Mouse (Mus musculus) ES-Bruce4 (cell line): ENCODE measurements around the gene Tpcn1. TPM values are rescaled to one million over a fixed set of nuclear protein-coding genes. Genes with fewer than 3 reads are reported as not detected.

Source experiments
- H3K27ac ChIP-seq: 2 replicates; pipeline ENCODE4 v1.5.1; 2012; ENCODE audit warnings: low read length, inconsistent platforms; ENCODE audit not compliant: insufficient read depth
- H3K27me3 ChIP-seq: 2 replicates; pipeline ENCODE4 v1.6.1; 2012; ENCODE audit warnings: mild to moderate bottlenecking, low read length, inconsistent platforms; ENCODE audit not compliant: control insufficient read depth, poor library complexity, insufficient read depth, severe bottlenecking
- H3K36me3 ChIP-seq: 2 replicates; pipeline ENCODE4 v1.6.1; 2012; ENCODE audit warnings: inconsistent platforms, mild to moderate bottlenecking, low read length, moderate library complexity; ENCODE audit not compliant: control insufficient read depth, poor library complexity, insufficient read depth, severe bottlenecking
- H3K4me1 ChIP-seq: one replicate; pipeline ENCODE4 v1.8.1; 2011; ENCODE audit warnings: low read length; ENCODE audit not compliant: control insufficient read depth, insufficient read depth
- H3K4me3 ChIP-seq: 2 replicates; pipeline ENCODE4 v1.5.1; 2011; ENCODE audit warnings: low read depth, mild to moderate bottlenecking, low read length
- H3K9ac ChIP-seq: 2 replicates; pipeline ENCODE4 v1.6.1; 2012; ENCODE audit warnings: low read depth, mild to moderate bottlenecking, inconsistent platforms; ENCODE audit not compliant: poor library complexity, severe bottlenecking
- H3K9me3 ChIP-seq: replicated peaks from 2 replicates; pipeline ENCODE4 v1.6.1; 2012; ENCODE audit warnings: mild to moderate bottlenecking, low read length, inconsistent platforms; ENCODE audit not compliant: control insufficient read depth, poor library complexity, insufficient read depth, severe bottlenecking
- CTCF ChIP-seq: IDR thresholded peaks from one replicate; pipeline ENCODE4 v1.8.1; 2011; ENCODE audit warnings: low read depth, low read length
- EP300 ChIP-seq: IDR thresholded peaks from 2 replicates; pipeline ENCODE4 v1.6.1; 2011; ENCODE audit warnings: low read depth, low read length; ENCODE audit not compliant: insufficient read depth
- POLR2A ChIP-seq: IDR thresholded peaks from one replicate; pipeline ENCODE4 v1.8.1; 2011; ENCODE audit warnings: low read length; ENCODE audit not compliant: insufficient read depth
- polyA plus RNA-seq: library from polyadenylated mRNA; stranded (reverse); fragments of >200 nt; gene quantifications from 2 replicates; pipeline ENCODE4 v1.2.4, GENCODE M21; 2011; ENCODE audit warnings: low read depth; ENCODE audit not compliant: missing spikeins, insufficient read depth, insufficient read length

Tpcn1 gene
- polyA plus RNA-seq = 13.2 and 17.1 TPM in 2 replicates

- TF ChIP-seq CTCF = no peak
- TF ChIP-seq POLR2A = peak; percentile 95
- H3K27me3 ChIP-seq = no peaks in the 10 kb centered on the region
- no peaks in the 10 kb centered on the region for H3K9me3 ChIP-seq
- peak within 1 kb of the TSS; percentile 81 for H3K9ac ChIP-seq
- no peak within 1 kb of the TSS for H3K27ac ChIP-seq
- no peaks in the 10 kb centered on the region for H3K36me3 ChIP-seq
- H3K4me3 ChIP-seq = peak within 1 kb of the TSS; percentile 90
- H3K4me1 ChIP-seq = no peaks in the 10 kb centered on the region
Observed at GRCm38 (mm10) chr5:120588569-120589094, at the start of gene Tpcn1, which contains the start of gene Iqcd. Tpcn1 (minus strand) TSS chr5:120588673. Iqcd (plus strand) TSS chr5:120589016.

DNA sequence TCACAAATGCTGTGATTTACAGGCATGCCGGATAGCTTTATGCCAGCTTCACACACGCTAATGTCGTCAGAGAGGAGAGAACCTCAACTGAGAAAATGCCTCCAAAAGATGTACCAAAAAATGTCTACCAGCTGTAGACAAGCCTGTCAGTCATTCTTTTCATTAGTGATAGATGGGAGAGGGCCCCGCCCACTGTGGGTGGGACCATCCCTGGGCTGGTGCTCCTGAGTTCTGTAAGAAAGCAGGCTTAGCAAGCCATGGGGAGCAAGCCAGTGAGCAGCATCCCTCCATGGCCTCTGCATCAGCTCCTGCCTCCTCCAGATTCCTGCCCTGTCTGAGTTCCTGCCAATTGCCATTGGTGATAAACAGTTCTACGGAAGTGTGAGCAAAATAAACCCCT is 47.2 kb upstream of the Tpcn1 start:
- TF ChIP-seq POLR2A (no peak), EP300 (no peak), CTCF (no peak)
- Histone ChIP-seq H3K9ac (no peak overlapping the region), H3K27ac (no peak overlapping the region), H3K4me3 (no peak overlapping the region), H3K36me3 (no peaks in the 10 kb centered on the region), H3K9me3 (no peaks in the 10 kb centered on the region), H3K27me3 (no peaks in the 10 kb centered on the region), H3K4me1 (no peaks in the 10 kb centered on the region)

DNA sequence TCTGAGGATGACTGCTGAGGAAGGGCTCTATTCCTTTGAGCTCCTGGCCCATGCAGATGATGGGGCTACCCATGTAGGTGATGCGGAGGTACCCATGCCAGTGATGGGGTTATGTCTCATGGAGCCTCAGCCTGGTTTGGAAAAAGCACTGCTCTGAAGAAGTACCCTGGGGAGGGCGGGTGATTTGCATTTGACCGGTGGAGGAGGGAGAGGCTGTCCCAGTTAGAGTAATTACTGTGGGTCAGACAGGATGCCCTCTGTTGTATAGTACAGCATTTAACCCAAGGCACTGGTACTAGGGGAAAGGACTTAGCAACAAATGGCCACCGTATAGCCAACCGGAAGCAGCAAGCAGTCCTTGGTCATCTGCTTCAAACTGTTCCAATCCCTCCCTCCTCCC is 46.4 kb upstream of the Tpcn1 start:
- TF ChIP-seq CTCF (no peak), EP300 (no peak), POLR2A (no peak)
- no peak overlapping the region for H3K9ac ChIP-seq
- no peaks in the 10 kb centered on the region for H3K36me3 ChIP-seq

DNA sequence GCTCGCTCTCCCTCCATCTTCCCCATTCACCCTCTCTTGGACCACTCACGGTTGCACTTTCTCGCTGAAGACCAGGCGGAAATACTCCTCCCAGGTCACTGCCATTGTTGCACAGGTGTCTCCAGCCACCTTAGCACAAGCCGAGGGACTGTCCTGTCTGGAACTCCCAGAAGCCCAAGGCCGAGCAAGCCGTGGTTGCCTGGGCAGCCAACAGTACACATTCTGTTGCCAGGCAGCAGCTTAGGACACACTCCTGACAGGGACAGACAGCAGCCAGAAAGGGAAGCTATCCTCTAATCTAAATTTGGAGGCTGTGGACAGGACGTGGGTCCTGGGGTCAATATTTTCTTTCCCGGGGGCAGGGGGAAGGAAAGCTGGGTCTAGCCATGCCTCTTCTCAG is 45.7 kb upstream of the Tpcn1 start, which contains the start of gene Cfap73:
Gene Cfap73, minus strand, starts transcription at position 105 of the 400 bp plus-strand sequence.
- no peak for TF ChIP-seq CTCF
- no peak for TF ChIP-seq EP300
- TF ChIP-seq POLR2A = no peak
- H3K9ac ChIP-seq = no peak within 1 kb of the TSS
- no peak within 1 kb of the TSS for H3K4me3 ChIP-seq
- no peaks in the 10 kb centered on the region for H3K36me3 ChIP-seq
- H3K27me3 ChIP-seq = no peaks in the 10 kb centered on the region
- H3K9me3 ChIP-seq = no peaks in the 10 kb centered on the region
- H3K27ac ChIP-seq = no peak within 1 kb of the TSS
- H3K4me1 ChIP-seq = no peaks in the 10 kb centered on the region

More for the DNA sequence above, 46.4 kb upstream of the Tpcn1 start:
- no peaks in the 10 kb centered on the region for H3K27me3 ChIP-seq
- no peaks in the 10 kb centered on the region for H3K9me3 ChIP-seq
- H3K27ac ChIP-seq = no peak overlapping the region
- no peaks in the 10 kb centered on the region for H3K4me1 ChIP-seq
- no peak overlapping the region for H3K4me3 ChIP-seq

DNA sequence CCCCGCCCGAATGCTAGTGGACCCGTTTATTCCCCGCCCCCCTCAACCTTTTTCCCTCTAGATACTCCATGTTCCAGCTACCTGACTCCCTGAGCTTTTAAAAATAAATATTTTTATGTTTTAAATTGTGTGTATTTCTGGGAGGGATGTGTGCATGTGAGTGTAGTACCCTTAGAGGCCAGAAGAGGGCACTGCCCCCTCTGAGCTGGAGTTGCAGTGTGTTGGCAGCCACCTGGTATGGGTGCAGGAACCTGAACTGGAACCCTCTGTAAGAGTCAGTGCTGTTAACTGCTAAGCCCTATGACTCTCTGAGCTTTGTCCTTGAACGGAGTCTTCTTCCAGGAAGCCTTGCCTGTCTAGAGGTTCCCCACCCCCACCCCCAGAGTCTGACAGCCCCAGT is 43.4 kb upstream of the Tpcn1 start:
- H3K27me3 ChIP-seq = no peaks in the 10 kb centered on the region
- no peaks in the 10 kb centered on the region for H3K9me3 ChIP-seq
- no peak for TF ChIP-seq EP300
- TF ChIP-seq POLR2A = no peak
- peak; percentile 37 for TF ChIP-seq CTCF
- H3K36me3 ChIP-seq = peaks cover 2% of the 10 kb centered on the region; the same call in 1 of the 2 replicates
- H3K4me1 ChIP-seq = no peaks in the 10 kb centered on the region
- no peak overlapping the region for H3K4me3 ChIP-seq
- H3K9ac ChIP-seq = no peak overlapping the region
- H3K27ac ChIP-seq = no peak overlapping the region

GRCm38 (mm10) chr5:120631128-120631527 is 42.7 kb upstream of the Tpcn1 start:
- TF ChIP-seq POLR2A = no peak
- no peak for TF ChIP-seq CTCF
- TF ChIP-seq EP300 = no peak
- Histone ChIP-seq H3K4me3 (peak overlapping the region; percentile 3; the same call in 1 of the 2 replicates), H3K4me1 (no peaks in the 10 kb centered on the region), H3K36me3 (peaks cover 2% of the 10 kb centered on the region; the same call in 1 of the 2 replicates), H3K9ac (no peak overlapping the region), H3K27me3 (no peaks in the 10 kb centered on the region), H3K27ac (no peak overlapping the region), H3K9me3 (no peaks in the 10 kb centered on the region)
